Mouse (Mus musculus) embryonic fibroblast, embryonic 13.5 days (primary cell): Measurements from ENCODE around the gene Slc9a3r2. TPM values are rescaled to one million over a fixed set of nuclear protein-coding genes. Genes with fewer than 3 reads are reported as not detected.
"Not testable (repeated sequence)": the region's sequence is repeated elsewhere in the genome, so short reads cannot be mapped to it uniquely, and the experiment has no call there.

Experiments
- H3K27ac ChIP-seq: 2 replicates; pipeline ENCODE4 v1.5.1; 2012; ENCODE audit warnings: low read length, control low read depth, inconsistent platforms; ENCODE audit not compliant: insufficient read depth
- H3K4me1 ChIP-seq: 2 replicates; pipeline ENCODE4 v1.6.1; 2011; ENCODE audit warnings: low read length; ENCODE audit not compliant: control insufficient read depth, insufficient read depth
- H3K4me3 ChIP-seq: 2 replicates; pipeline ENCODE4 v1.5.1; 2011; ENCODE audit warnings: mild to moderate bottlenecking, control low read depth, low read length; ENCODE audit not compliant: insufficient read depth
- CTCF ChIP-seq: IDR thresholded peaks from 2 replicates; pipeline ENCODE4 v1.5.1; 2011; ENCODE audit warnings: mild to moderate bottlenecking, control low read depth, low read length, moderate library complexity, borderline replicate concordance; ENCODE audit not compliant: insufficient read depth
- POLR2A ChIP-seq: IDR thresholded peaks from 2 replicates; pipeline ENCODE4 v1.6.1; 2011; ENCODE audit warnings: low read depth, mild to moderate bottlenecking, control low read depth, low read length, moderate library complexity
- polyA plus RNA-seq: library from polyadenylated mRNA; stranded (reverse); fragments of >200 nt; gene quantifications from 2 replicates; pipeline ENCODE4 v1.2.4, GENCODE M21; 2011; ENCODE audit warnings: low read depth; ENCODE audit not compliant: missing spikeins, insufficient read length

Gene Slc9a3r2
- polyA plus RNA-seq, 1 experiment: 24.2 TPM

DNA sequence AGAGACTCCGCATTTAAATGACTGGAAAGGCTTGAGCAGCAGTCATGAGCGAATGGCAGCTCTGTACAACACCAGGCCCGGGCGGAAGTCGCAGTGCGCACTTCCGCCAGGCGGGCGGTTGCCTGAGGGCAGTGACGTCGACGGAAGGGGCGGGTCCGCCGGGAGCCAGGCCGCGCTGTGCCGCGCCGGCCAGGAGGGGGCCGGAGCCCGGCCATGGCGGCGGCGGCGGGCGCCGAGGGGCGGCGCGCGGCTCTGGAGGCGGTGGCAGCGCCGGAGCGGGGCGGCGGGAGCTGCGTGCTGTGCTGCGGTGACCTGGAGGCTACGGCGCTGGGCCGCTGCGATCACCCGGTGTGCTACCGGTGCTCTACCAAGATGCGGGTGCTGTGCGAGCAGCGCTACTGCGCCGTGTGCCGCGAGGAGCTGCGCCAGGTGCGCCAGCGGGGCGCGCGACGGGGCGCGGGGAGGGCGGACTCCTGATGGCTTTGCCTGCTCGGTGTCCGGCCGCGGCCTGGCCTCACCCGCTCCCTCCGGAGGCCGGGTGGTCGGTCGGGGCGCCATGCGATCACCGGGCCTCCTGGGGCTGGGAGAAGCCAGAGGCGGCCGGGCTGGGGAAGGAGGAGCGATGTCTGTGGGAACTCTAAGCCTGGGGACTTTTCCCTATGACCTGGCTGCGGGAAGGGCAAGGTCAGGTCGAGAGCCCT, 19.6 kb upstream of the Slc9a3r2 start, which contains the start of gene Zfp598:
Gene Zfp598 (plus strand): TSS at position 143 of the 701 bp plus-strand sequence.
- peaks cover 16% of the 10 kb centered on the region; the same call in 1 of the 2 replicates for H3K4me1 ChIP-seq
- peak; percentile 86 for TF ChIP-seq POLR2A
- no peak for TF ChIP-seq CTCF

GRCm38 (mm10) chr17:24669214-24669544, 19.1 kb upstream of the Slc9a3r2 start:
- Histone ChIP-seq H3K27ac (peak overlapping the region; percentile 65), H3K4me1 (peaks cover 16% of the 10 kb centered on the region; the same call in 1 of the 2 replicates), H3K4me3 (peak overlapping the region; percentile 77)

More for the DNA sequence above, 19.6 kb upstream of the Slc9a3r2 start, which contains the start of gene Zfp598:
- H3K4me3 ChIP-seq: peak within 1 kb of the TSS; percentile 89
- H3K27ac ChIP-seq: peak within 1 kb of the TSS; percentile 65

GRCm38 (mm10) chr17:24667416-24667815, 17.3 kb upstream of the Slc9a3r2 start:
- H3K27ac ChIP-seq: no peak overlapping the region
- peaks cover 16% of the 10 kb centered on the region; the same call in 1 of the 2 replicates for H3K4me1 ChIP-seq
- TF ChIP-seq POLR2A (no peak), CTCF (peak; percentile 54; the same call in 1 of the 2 replicates)
- no peak overlapping the region for H3K4me3 ChIP-seq

GRCm38 (mm10) chr17:24667011-24667410, 16.9 kb upstream of the Slc9a3r2 start:
- H3K4me3 ChIP-seq: not testable (repeated sequence)
- H3K4me1 ChIP-seq: peaks cover 14% of the 10 kb centered on the region; the same call in 1 of the 2 replicates

GRCm38 (mm10) chr17:24658017-24658758, 8.1 kb upstream of the Slc9a3r2 start, which contains the start of gene Npw:
TSS of gene Npw (minus strand) at chr17:24658457.
- H3K4me1 ChIP-seq: peaks cover 3% of the 10 kb centered on the region; the same call in 1 of the 2 replicates
- TF ChIP-seq POLR2A (no peak), CTCF (no peak)
- H3K27ac ChIP-seq: no peak within 1 kb of the TSS
- peak within 1 kb of the TSS; percentile 13 for H3K4me3 ChIP-seq

More at GRCm38 (mm10) chr17:24667011-24667410, 16.9 kb upstream of the Slc9a3r2 start:
- not testable (repeated sequence) for H3K27ac ChIP-seq

- Histone ChIP-seq H3K27ac (no peak overlapping the region), H3K4me1 (peaks cover 3% of the 10 kb centered on the region; the same call in 1 of the 2 replicates), H3K4me3 (no peak overlapping the region)
- TF ChIP-seq POLR2A: no peak
- TF ChIP-seq CTCF: no peak
Observed at GRCm38 (mm10) chr17:24654969-24655368, 4.8 kb upstream of the Slc9a3r2 start.

DNA sequence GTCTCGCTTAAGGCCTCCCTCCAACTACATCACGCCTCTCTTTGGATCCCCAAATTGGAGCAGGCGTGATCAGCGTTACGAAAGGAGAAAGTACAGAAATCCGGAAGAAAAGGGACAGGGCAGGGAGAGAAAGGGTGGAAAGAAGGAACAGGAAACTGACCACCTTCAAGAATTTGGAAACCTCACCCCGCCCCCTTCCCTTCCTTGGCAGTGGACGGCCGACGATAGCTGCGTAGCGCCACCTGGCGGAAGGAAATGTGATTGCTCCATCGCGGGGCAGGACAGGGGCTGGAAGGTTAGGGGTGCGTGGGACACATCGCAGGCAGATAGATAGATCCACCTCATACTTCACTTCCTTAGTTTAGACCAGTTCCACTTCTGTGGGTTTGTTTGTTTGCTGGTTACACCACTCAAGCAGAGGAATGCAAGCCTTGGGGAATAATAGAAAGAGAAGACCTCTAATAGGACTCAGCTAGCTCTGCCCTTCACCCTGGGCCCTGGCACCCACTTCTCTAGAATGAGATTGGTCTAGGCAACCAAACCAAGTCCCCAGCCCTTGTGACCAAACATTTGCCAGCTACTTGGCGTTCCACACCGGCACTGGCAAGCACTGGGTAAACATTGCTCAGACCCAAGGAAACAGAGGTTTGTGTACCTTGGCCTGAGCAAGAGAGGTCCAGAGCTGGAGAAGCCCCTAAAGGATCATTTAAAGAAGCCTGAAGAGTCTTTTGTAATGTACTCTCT, 4.0 kb upstream of the Slc9a3r2 start:
- no peak overlapping the region for H3K27ac ChIP-seq
- H3K4me3 ChIP-seq: peak overlapping the region; percentile 7; the same call in 1 of the 2 replicates
- peak; percentile 96 for TF ChIP-seq CTCF
- peak; percentile 42; the same call in 1 of the 2 replicates for TF ChIP-seq POLR2A
- H3K4me1 ChIP-seq: peaks cover 3% of the 10 kb centered on the region; the same call in 1 of the 2 replicates

DNA sequence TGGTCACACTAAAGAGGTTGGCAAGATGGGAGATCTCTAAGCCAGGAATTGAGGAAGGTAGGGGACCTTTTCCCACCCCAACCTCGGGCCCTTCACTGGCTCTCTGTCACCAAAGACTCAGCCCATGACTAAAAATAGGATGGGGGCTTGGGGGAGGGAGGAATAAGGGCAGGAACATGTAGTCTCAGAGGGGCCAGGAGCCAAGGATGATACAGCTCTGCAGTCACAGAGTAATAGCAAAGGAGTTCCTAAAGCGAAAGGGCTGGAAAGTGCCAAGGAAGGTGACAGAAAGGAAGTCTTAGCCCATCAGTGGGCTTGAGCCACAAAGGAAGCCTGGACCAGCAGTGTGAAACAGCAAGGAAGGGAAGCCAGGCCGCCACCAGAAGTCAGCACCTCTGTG, 1.7 kb upstream of the Slc9a3r2 start:
- Histone ChIP-seq H3K4me3 (no peak overlapping the region), H3K27ac (no peak overlapping the region), H3K4me1 (peaks cover 3% of the 10 kb centered on the region)
- TF ChIP-seq CTCF (no peak), POLR2A (no peak)

DNA sequence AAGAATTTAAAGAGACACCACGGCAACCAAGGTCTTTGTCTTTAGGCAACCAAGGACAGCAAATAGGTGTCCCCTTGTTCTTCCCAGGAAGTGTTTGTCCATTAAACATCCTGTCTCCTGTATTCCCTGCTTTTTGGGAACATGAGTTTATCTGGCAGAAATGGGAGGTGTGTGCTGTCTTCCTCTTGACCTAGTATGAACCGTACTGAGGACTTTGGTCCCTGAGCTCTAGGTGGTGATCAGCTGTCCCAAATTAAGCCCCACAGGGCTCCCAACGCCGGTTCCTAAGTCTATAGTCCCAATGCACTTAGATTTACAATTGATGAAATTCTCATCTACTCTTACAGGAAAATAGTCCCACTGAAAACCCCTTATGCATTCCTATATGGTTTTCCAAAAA, 639 bp upstream of the Slc9a3r2 start:
- TF ChIP-seq CTCF: no peak
- TF ChIP-seq POLR2A: no peak
- H3K4me3 ChIP-seq: no peak overlapping the region
- H3K27ac ChIP-seq: no peak overlapping the region

More for the DNA sequence above, 639 bp upstream of the Slc9a3r2 start:
- H3K4me1 ChIP-seq: peaks cover 3% of the 10 kb centered on the region
